Mouse (Mus musculus): ENCODE measurements around the gene Ubr2.

DNA sequence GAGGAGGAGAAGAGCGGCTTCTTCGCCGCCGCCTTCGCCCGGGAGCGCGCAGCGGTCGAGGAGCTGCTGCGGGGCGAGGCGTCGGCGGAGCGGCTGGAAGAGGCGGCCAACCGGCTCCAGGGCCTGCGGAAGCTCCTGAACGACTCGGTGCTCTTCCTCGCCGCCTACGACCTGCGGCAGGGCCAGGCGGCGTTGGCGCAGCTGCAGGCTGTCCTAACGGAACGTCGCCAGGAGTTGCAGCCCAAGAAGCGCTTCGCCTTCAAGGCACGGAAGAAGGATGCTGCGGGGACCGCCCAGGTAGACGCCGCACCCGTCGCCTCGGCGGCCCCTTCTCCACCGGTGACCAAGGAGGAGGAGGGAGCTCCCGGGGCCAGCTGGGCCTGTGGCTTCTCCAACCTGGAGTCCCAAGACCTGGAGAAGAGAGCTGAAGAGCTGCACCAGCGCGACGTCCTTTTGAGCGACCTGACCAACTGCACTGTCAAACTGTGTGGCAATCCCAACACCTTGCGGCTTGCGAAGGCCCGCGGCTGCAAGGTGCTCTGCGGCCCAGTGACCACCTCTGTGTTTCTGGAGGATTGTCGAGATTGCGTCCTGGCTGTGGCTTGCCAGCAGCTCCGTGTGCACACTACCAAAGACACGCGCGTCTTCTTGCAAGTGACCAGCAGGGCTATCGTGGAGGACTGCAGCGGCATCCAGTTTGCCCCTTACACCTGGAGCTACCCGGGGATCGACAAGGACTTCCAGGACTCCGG, 119.3 kb downstream of the Ubr2 start:
- no peak for TF ChIP-seq CTCF (conservative IDR thresholded peaks at IDR 0.05; ENCODE audit: insufficient read depth, insufficient read length, low read depth, low read length)
- no peak for TF ChIP-seq POLR2A (IDR thresholded peaks at IDR 0.05; ENCODE audit: low read depth, low read length)
